Mouse (Mus musculus) cerebellum, postnatal 14 days (tissue): Measurements from ENCODE around the gene Slc22a14.
A peak's percentile ranks its signal among the peaks of the same experiment; 100 is the strongest.

Experiments
- DNase-seq, 2 experiments: peaks; one replicate each; pipeline ENCODE4 v3.0.0; 2021; ENCODE audit warnings: mixed read lengths in 2 of 2

The Slc22a14 gene

GRCm38 (mm10) chr9:119192202-119192990 is 173.0 kb downstream of the Slc22a14 start:
- peak; percentile 71 to 77 for DNase-seq

- no peak for DNase-seq
Observed at GRCm38 (mm10) chr9:119181241-119181728, 184.1 kb downstream of the Slc22a14 start.

GRCm38 (mm10) chr9:119179292-119179691 is 186.1 kb downstream of the Slc22a14 start:
- DNase-seq: no peak

GRCm38 (mm10) chr9:119167608-119168007 is 197.7 kb downstream of the Slc22a14 start:
- no peak for DNase-seq

GRCm38 (mm10) chr9:119165548-119165947 is 199.8 kb downstream of the Slc22a14 start:
- no peak for DNase-seq

- DNase-seq: no peak
Observed at GRCm38 (mm10) chr9:119164743-119165142, 200.6 kb downstream of the Slc22a14 start.

GRCm38 (mm10) chr9:119160689-119161088 is 204.7 kb downstream of the Slc22a14 start:
- DNase-seq: no peak

GRCm38 (mm10) chr9:119158861-119159260 is 206.5 kb downstream of the Slc22a14 start, which contains the start of gene Gm47289:
TSS of gene Gm47289 (plus strand) at chr9:119159161.
- no peak for DNase-seq

GRCm38 (mm10) chr9:119156278-119157201 is 208.8 kb downstream of the Slc22a14 start, which contains the start of gene Acaa1b:
TSS of gene Acaa1b (minus strand) at chr9:119157093.
- peak; percentile 82 to 90 for DNase-seq

- DNase-seq: peak in 1 of 2 experiments; percentile 64
Observed at GRCm38 (mm10) chr9:119155826-119156225, 209.5 kb downstream of the Slc22a14 start.

GRCm38 (mm10) chr9:119155416-119155815 is 209.9 kb downstream of the Slc22a14 start:
- DNase-seq: no peak

- no peak for DNase-seq
Observed at GRCm38 (mm10) chr9:119151751-119152150, 213.6 kb downstream of the Slc22a14 start.

- no peak for DNase-seq
Observed at GRCm38 (mm10) chr9:119149601-119150000, 215.8 kb downstream of the Slc22a14 start.

GRCm38 (mm10) chr9:119146098-119146770 is 219.1 kb downstream of the Slc22a14 start:
- peak in 1 of 2 experiments; percentile 39 for DNase-seq

- DNase-seq: no peak
Observed at GRCm38 (mm10) chr9:119145638-119146037, 219.7 kb downstream of the Slc22a14 start.

GRCm38 (mm10) chr9:119145137-119145536 is 220.2 kb downstream of the Slc22a14 start:
- DNase-seq: no peak

- DNase-seq: peak; percentile 93 to 94
Observed at GRCm38 (mm10) chr9:119144696-119145095, 220.7 kb downstream of the Slc22a14 start.

- peak; percentile 26 to 62 for DNase-seq
Observed at GRCm38 (mm10) chr9:119143372-119143771, 222.0 kb downstream of the Slc22a14 start.

GRCm38 (mm10) chr9:119142066-119142465 is 223.3 kb downstream of the Slc22a14 start:
- DNase-seq: no peak

- DNase-seq: peak; percentile 32 to 57
Observed at GRCm38 (mm10) chr9:119138836-119139235, 226.5 kb downstream of the Slc22a14 start.

GRCm38 (mm10) chr9:119130692-119131091 is 234.7 kb downstream of the Slc22a14 start:
- no peak for DNase-seq

- DNase-seq: peak; percentile 46 to 55
Observed at GRCm38 (mm10) chr9:119128436-119129181, 236.7 kb downstream of the Slc22a14 start.
